Mouse (Mus musculus) brown adipose tissue, adult 24 weeks (tissue): ENCODE results near the gene Maml3. TPM values are rescaled to one million over a fixed set of nuclear protein-coding genes. Genes with fewer than 3 reads are reported as not detected.
A peak's percentile ranks its signal among the peaks of the same experiment; 100 is the strongest.

Experiments used
- H3K27ac ChIP-seq: fragments of 200-500 bp; replicated peaks from 2 replicates; pipeline ENCODE4 v1.5.1; 2012; ENCODE audit warnings: low read depth, mild to moderate bottlenecking, low read length
- H3K4me1 ChIP-seq: fragments of 200-500 bp; 2 replicates; pipeline ENCODE4 v1.6.1; 2012; ENCODE audit warnings: low read length, mixed read lengths; ENCODE audit not compliant: control insufficient read depth, insufficient read depth, insufficient read length
- H3K4me3 ChIP-seq: fragments of 200-500 bp; 2 replicates; pipeline ENCODE4 v1.5.1; 2012; ENCODE audit warnings: low read depth, mild to moderate bottlenecking, low read length, moderate library complexity; ENCODE audit not compliant: insufficient read depth
- polyA plus RNA-seq: library from polyadenylated mRNA; stranded (reverse); fragments of >200 nt; gene quantifications from 2 replicates; pipeline ENCODE4 v1.2.4, GENCODE M21; 2012; ENCODE audit not compliant: missing spikeins, insufficient read depth, insufficient read length

Maml3 gene
- polyA plus RNA-seq, 1 experiment, result 1.0 TPM

DNA sequence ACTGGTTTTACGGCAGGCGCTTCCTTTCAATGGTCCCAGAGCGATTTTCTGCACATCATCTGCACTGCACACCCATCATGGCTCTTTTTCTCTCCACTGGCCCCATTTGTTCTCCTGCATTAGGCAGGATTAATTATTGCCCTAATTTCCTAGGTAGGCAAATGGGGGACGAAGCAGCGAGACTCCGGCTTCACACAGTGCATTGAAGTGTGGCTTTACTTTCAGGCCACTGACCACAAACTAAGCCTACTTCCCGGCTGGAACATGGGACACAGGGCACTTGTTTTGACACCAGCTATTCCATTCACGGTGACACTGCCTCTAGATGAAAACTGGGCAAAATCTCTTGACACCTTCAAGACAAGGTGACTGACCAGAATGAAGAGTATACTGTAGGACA is 358.1 kb downstream of the Maml3 start:
- peaks cover 16% of the 10 kb centered on the region for H3K4me1 ChIP-seq
- no peak overlapping the region for H3K27ac ChIP-seq
- H3K4me3 ChIP-seq, result no peak overlapping the region

DNA sequence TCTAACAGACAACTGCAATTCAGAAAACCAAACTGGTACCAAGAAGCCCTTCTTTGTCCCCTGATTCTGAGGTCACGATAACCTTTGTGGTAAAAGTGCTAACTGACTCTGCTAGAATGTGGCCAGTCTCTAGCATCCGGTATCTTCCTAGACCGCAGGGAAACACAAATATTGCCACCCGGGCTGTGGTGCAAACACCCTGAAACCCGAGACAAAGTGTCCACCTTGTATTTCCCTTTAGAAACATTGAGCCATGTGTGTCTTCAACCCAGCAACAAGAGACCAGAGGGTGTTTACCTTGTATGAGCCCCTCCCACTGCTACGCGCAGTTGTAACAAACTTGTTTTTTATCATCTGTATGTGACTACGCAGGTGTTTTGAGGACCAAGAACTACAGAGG is 359.7 kb downstream of the Maml3 start:
- Histone ChIP-seq H3K4me3 (no peak overlapping the region), H3K27ac (no peak overlapping the region), H3K4me1 (peaks cover 12% of the 10 kb centered on the region)

DNA sequence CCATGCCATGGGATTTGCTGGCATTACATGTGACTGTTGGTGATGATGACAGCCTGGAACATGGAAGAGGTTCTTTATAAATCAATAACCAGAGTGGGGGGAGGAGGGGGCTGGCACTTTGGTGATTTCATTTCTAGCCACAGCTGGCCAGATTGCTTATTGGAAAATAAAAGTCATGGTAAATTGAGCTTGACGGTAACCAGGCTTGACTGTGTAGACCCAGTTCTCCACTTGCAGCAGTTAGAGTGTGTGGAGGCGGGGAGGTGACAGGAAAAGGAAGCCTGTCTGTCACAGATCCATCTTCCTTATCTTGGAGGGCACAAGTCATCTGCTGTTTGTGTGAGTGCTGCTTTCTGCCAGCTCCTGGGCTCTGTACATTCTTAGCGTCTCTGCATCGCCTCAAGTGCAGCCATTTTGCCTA is 360.5 kb downstream of the Maml3 start:
- peaks cover 4% of the 10 kb centered on the region for H3K4me1 ChIP-seq
- H3K27ac ChIP-seq, result no peak overlapping the region
- H3K4me3 ChIP-seq, result no peak overlapping the region

DNA sequence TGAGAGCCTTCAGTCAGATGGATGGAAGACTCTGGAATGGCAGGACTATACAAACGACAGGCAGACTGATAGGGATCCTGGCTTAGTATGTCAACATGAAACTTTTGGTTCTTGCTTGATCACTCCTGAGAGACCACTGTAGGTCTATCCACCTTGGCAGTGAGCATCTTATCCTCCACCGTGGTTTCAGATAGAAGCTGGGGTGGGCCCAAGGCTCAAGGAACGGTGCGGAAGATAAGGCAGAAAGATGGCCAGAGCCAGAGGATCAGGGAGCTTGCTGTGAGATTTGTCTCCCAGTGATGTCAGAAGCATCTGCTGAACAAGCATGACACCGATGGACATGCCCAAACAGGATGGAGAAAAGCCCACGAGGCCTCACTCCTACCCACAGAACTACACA is 362.5 kb downstream of the Maml3 start:
- H3K4me3 ChIP-seq, result no peak overlapping the region
- no peaks in the 10 kb centered on the region; the same call in 1 of the 2 replicates for H3K4me1 ChIP-seq
- H3K27ac ChIP-seq, result no peak overlapping the region

DNA sequence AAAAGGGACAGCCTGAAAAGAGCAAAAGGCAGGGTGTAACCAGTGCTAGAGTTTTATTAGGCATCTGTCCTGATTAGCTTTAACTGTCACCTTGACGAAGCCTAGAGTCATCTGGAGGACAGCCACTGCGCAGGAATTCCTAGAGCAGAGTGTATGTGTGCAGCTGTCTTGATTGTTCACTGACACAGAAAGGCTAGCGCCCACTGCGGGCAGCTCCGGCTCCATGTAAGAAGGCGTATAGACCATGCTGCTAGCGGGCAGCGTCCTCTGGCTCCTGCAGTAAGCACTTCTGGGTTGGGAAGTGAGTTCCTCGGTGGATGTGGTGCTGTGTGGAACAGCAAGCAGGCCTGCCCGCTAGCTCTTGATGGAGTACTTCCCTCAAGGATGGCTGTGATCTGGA is 363.1 kb downstream of the Maml3 start:
- Histone ChIP-seq H3K4me1 (peaks cover 3% of the 10 kb centered on the region; the same call in 1 of the 2 replicates), H3K4me3 (no peak overlapping the region), H3K27ac (no peak overlapping the region)

DNA sequence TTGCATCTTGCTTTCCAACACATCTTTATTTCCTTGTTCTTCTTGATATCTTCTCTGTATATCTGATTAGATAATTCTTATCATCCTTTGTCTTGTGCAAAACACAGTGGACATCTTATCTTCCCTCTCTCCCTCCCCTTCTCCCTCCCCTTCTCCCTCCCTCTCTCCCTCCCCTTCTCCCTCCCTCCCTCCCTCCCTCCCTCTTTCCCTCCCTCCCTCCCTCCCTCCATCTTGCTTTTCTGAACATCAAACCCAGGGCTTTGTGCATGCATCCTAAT is 365.1 kb downstream of the Maml3 start:
- Histone ChIP-seq H3K4me3 (no peak overlapping the region), H3K27ac (no peak overlapping the region), H3K4me1 (peaks cover 3% of the 10 kb centered on the region; the same call in 1 of the 2 replicates)

DNA sequence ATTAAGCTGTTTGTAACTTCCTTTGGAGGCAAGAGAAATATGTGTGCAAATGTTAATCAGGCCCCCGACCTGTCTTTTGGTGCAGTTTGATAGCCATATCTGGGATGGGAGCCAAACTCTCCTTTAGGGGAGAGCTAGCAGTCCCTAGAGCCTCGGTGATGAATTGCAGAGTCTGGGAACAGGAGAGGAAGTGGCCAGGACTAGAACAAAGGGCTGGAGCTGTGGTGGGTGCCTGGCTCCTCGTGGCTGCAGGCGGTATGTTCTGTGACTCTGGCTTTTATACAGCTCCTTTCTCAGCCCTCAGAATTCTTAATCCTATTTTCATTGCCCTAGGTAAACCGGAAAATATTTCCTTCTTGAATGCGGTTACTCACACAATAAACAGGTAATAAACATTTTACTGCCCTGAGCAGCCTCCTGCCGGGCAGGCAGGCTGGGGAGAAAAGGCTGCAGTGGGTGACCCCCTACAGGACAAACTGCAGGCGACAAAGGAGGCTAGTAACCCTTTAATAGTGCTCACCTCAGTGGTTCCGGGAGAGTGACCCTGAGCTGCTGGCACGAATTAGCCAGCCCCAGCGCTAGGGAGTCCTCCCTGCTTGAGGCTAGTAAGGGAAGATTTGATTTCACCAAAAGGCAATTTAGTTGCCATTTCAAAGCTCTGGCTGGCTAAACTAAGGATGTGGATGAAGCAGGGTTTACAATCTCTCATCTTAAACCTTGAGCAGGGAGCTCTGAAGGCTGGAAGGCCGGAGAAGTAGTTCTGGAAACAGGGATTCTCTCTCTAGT is 365.6 kb downstream of the Maml3 start:
- Histone ChIP-seq H3K4me1 (peaks cover 3% of the 10 kb centered on the region; the same call in 1 of the 2 replicates), H3K4me3 (no peak overlapping the region), H3K27ac (no peak overlapping the region)

DNA sequence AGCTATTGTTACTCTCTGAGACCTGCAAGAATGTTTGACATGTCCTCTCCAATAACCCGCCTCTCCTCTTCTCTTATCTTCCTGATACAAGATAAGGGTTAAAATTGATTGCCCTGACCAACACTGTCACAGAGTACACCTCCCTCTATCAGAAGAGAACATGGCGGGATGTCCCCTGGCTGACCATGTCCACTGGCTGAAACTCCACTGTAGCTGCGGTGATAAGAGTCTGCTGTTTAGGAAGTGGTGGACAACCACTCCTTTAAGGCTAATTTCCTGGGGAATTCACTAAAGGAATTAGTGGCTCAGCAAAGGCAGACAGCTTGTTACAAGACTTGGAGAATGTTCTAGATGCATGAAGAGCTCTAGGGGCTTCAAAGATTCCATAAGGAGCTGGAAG is 371.2 kb downstream of the Maml3 start:
- peaks cover 3% of the 10 kb centered on the region; the same call in 1 of the 2 replicates for H3K4me1 ChIP-seq
- no peak overlapping the region for H3K4me3 ChIP-seq
- H3K27ac ChIP-seq, result no peak overlapping the region

DNA sequence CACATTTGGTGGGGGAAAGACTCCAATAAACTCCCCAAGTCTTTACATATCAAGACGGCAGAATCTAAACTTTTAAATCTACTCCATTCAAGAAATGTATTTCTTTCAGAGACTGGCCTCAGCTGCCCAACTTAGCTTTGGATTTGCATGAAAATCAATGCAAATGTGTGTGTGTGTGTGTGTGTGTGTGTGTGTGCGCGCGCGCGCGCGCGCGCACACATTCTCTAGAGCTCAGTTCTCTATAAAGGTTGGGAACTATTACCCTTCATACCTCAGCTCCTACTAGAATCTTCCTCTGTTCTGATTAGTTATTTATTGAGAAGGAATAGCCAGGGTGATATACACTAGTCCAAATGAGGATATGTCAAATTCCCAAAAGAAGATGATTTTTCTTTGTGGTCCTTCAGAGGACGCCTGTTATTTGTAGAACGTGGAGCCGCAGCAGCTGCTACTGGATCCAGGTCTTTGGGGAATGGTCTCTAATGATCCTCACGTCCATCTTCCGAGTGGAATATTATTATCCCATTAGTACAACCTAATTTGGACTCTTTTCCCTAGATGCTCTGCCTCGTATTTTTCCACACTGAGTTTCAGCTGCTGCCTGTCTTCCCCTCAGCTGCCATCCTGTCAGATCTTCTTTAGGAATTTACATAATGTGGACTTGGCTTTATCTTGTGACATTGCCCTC is 372.8 kb downstream of the Maml3 start:
- Histone ChIP-seq H3K4me3 (no peak overlapping the region), H3K27ac (0 out of 2 replicates have a peak overlapping the region, but pooled peaks have one; percentile 42), H3K4me1 (peaks cover 2% of the 10 kb centered on the region; the same call in 1 of the 2 replicates)

DNA sequence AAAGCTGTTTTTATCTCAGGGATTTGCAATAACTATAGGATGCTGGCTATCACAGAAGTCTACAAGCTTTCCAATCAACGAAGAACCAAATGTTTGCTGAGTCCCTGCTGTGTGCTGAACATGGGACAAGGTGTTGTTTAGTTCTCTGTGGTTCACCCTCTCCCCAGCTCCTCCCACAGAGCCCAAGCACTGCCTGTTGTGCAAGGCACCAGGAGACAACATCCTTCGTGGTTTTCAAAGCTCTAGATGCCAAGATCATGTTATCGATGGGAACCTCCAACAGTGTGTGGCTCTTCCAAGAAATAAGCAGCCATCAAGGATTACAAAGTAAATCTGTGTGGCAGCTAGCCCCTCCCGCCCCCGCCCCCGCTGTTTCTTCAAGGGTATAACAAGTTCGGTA is 374.2 kb downstream of the Maml3 start:
- Histone ChIP-seq H3K27ac (no peak overlapping the region), H3K4me1 (no peaks in the 10 kb centered on the region), H3K4me3 (no peak overlapping the region)

DNA sequence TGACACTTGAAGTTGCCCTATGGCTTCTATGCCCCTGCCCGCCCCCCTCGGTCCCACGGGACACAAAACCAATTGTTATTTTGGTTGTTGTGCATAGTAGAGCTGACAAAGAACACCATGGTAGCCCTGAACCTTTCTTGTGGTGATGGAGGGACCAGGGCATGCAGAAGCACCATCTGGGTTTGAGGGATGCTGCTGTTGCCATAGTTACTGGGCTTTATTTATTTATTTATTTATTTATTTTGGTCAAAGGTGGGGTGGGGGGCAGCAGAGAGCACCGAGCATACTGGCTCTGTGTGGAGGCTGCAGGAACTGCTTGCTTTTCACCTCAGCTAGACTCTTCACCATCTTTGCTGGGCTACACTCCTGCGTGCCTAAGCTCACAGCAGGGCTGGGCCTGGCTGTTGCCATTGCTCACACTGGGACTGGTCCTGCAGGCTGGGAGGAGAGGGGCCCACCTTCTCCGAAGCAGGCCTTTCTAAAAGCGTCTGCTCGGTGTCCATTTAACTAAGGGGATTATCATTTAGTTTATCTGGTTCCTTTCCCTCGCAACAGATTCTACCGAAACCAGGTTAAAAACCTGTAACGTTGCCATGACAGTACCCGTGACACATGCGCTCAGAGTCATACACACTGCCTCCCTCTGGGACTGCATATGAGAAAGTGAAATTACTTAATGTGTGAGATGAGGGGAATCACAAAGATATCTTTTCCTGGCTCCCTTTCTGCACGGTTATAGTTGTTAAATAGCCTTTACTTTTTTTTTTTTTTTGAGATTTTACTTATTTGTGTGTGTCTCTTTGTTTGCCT is 375.6 kb downstream of the Maml3 start:
- Histone ChIP-seq H3K27ac (no peak overlapping the region), H3K4me1 (no peaks in the 10 kb centered on the region), H3K4me3 (no peak overlapping the region)

DNA sequence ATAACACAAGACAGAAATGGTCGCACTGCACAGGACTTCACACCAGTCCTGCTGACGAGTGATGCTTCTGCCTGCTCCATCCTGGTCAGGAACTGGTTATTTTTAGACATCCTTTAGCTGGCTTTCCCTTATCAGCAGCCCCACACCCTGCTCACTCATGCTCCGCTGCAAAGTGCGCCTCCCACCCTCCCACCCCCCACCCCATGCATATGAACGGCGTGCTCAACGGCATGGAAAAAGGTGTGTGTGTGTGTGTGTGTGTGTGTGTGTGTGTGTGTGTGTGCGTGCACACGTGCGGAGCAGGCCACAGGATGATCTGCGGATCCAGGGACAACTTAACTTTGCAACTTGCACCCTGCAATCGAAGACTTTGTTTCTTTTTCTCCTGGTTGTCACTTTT is 376.4 kb downstream of the Maml3 start:
- Histone ChIP-seq H3K27ac (no peak overlapping the region), H3K4me1 (no peaks in the 10 kb centered on the region), H3K4me3 (no peak overlapping the region)

DNA sequence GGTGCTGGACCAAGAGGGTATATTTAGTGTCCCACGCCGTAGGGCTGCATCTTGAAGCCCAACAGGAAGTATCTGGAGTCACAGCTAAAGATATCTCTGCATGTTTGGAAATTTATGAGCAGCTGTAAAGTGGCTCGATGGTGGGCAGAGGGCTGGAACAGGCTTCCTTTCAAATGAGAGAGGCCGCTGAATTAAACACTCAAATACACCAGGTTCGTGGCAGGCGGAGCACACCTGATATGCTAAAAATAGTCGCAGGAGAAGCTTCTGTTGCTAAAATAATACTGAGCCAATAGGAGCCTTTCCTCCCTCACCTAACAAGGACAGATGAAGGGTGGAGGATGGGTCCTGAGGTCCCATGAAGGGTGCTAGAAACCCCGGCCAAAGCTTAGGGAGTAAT is 376.9 kb downstream of the Maml3 start:
- no peak overlapping the region for H3K4me3 ChIP-seq
- H3K27ac ChIP-seq, result no peak overlapping the region
- H3K4me1 ChIP-seq, result no peaks in the 10 kb centered on the region

DNA sequence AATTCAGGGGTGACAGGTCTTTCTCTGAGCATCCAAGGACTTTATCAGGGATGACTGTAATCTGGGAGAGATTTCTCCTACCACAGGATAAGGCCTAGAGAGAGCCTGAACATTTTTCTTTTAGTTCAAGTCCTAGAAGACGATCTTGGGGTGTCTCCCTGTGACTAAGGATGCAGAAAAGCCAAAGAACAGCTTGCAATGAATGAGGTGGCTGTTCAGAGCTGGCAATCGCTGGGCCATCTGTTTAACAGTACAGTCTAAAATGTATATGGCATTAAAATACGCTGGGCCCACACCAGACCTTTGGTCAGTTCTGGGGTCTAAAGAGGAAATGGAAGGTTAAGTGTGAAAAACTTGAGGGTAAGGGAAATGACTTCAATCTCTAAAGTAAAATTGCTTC is 377.4 kb downstream of the Maml3 start:
- Histone ChIP-seq H3K27ac (no peak overlapping the region), H3K4me1 (no peaks in the 10 kb centered on the region)

DNA sequence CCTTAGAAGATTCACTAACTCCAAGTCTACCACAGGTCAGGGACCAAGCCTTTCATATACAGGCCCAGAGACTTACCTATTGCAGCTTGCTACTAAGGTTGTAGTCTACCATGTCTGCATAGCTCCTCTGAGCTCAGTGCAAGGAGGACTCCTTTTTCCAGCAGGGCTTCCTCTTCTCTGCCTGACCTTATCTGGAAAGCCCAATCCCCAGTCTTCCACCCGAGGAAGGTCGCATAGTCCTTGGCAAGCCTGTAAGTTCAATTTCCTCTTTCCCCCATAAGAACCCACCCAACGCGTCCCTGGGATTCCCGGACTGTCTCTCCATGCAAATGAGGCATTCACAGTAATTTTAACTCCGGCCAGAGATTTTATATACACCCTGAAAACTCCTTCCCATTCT is 378.6 kb downstream of the Maml3 start:
- Histone ChIP-seq H3K27ac (no peak overlapping the region), H3K4me1 (no peaks in the 10 kb centered on the region), H3K4me3 (no peak overlapping the region)

More for the DNA sequence above, 377.4 kb downstream of the Maml3 start:
- no peak overlapping the region for H3K4me3 ChIP-seq
